Comparison of ENCODE assay signal across 8 mouse cellular contexts in genomic region chr2:34753811-34754550, GRCm38 (mm10). TPM values are rescaled to one million over a fixed set of nuclear protein-coding genes. Genes with fewer than 3 reads are reported as not detected.
A peak's percentile ranks its signal among the peaks of the same experiment; 100 is the strongest.
DNase-seq lines count a peak whose midpoint lies in the region; ATAC-seq and TF ChIP-seq lines count a peak whose summit lies in the region.

No protein-coding gene starts in this region.

- peak; percentile 96 for ATAC-seq in heart, embryonic 16.5 days (replicated peaks; ENCODE audit: extremely low read depth, insufficient read depth, low FRiP score)
- ATAC-seq in liver, embryonic 16.5 days (ENCODE audit: low read depth) = peak; percentile 94
- peak; percentile 94 for ATAC-seq in neural tube, embryonic 12.5 days (ENCODE audit: low FRiP score, low read depth)
- ATAC-seq in stomach, postnatal 0 days (ENCODE audit: low FRiP score, low TSS enrichment) = peak; percentile 96

- peak overlapping the region; percentile 98 for H3K27ac ChIP-seq in forebrain, embryonic 10.5 days
- peak overlapping the region; percentile 95 for H3K27ac ChIP-seq in heart, embryonic 16.5 days (ENCODE audit: low read length)
- H3K27ac ChIP-seq in liver, embryonic 16.5 days (ENCODE audit: low read length) = peak overlapping the region; percentile 97
- peak overlapping the region; percentile 89 for H3K27ac ChIP-seq in neural tube, embryonic 12.5 days
- H3K27ac ChIP-seq in stomach, postnatal 0 days (replicated peaks) = peak overlapping the region; percentile 95

- H3K9me3 ChIP-seq in forebrain, embryonic 10.5 days = no peaks in the 10 kb centered on the region
- H3K9me3 ChIP-seq in heart, embryonic 16.5 days (replicated peaks; ENCODE audit: control insufficient read depth, low read length) = no peaks in the 10 kb centered on the region
- H3K9me3 ChIP-seq in liver, embryonic 16.5 days (replicated peaks; ENCODE audit: control insufficient read depth, low read length) = no peaks in the 10 kb centered on the region
- no peaks in the 10 kb centered on the region for H3K9me3 ChIP-seq in neural tube, embryonic 12.5 days
- H3K9me3 ChIP-seq in stomach, postnatal 0 days (ENCODE audit: control insufficient read depth, low read length) = no peaks in the 10 kb centered on the region

- WGBS in forebrain, embryonic 10.5 days = under 1% methylated on average over 83 of the region's 106 CpGs
- WGBS in heart, embryonic 16.5 days = under 1% methylated on average over 103 of the region's 106 CpGs
- under 1% methylated on average over 97 of the region's 106 CpGs for WGBS in liver, embryonic 16.5 days (ENCODE audit: insufficient replicate concordance)
- under 1% methylated on average over 102 of the region's 106 CpGs for WGBS in neural tube, embryonic 12.5 days
- 0% methylated on average over 75 of the region's 106 CpGs for WGBS in stomach, postnatal 0 days

- peak; percentile 70 for DNase-seq in CD8-positive naive resting alpha-beta T cell, adult 2 months (ENCODE audit: low read depth in 2 of 2, low spot score in 2 of 2)
- DNase-seq in c-Kit-positive CD71-negative TER-119-negative erythroid progenitor cells, embryonic 14.5 days (ENCODE audit: low read depth) = peak; percentile 78
- DNase-seq in forebrain, embryonic 10.5 days (ENCODE audit: extremely low spot score, low spot score) = peak; percentile 87
- peak; percentile 90 to 95 for DNase-seq in kidney, postnatal 36 days
- peak; percentile 93 for DNase-seq in stomach, postnatal 0 days (ENCODE audit: low spot score)

- H3K4me2 ChIP-seq in heart, embryonic 16.5 days (ENCODE audit: low read depth, low read length) = peak overlapping the region; percentile 82
- peak overlapping the region; percentile 73 for H3K4me2 ChIP-seq in liver, embryonic 16.5 days (ENCODE audit: low read depth, low read length)
- H3K4me2 ChIP-seq in neural tube, embryonic 12.5 days (replicated peaks) = peak overlapping the region; percentile 65
- peak overlapping the region; percentile 69 for H3K4me2 ChIP-seq in stomach, postnatal 0 days (replicated peaks; ENCODE audit: low read depth)

- peak overlapping the region; percentile 96 for H3K4me3 ChIP-seq in forebrain, embryonic 10.5 days
- peak overlapping the region; percentile 94 for H3K4me3 ChIP-seq in heart, embryonic 16.5 days (ENCODE audit: low read length)
- peak overlapping the region; percentile 96 for H3K4me3 ChIP-seq in liver, embryonic 16.5 days (ENCODE audit: low read depth, low read length)
- H3K4me3 ChIP-seq in neural tube, embryonic 12.5 days = peak overlapping the region; percentile 78
- peak overlapping the region; percentile 85 for H3K4me3 ChIP-seq in stomach, postnatal 0 days (ENCODE audit: low read depth, low read length)

- TF ChIP-seq EP300 in stomach, postnatal 0 days (optimal IDR thresholded peaks at IDR 0.05) = no peak

- peak; percentile 30; the same call in 1 of the 2 replicates for TF ChIP-seq CTCF in stomach, postnatal 0 days (IDR thresholded peaks at IDR 0.05; ENCODE audit: low read depth)

- H3K27me3 ChIP-seq in forebrain, embryonic 10.5 days (ENCODE audit: poor library complexity, severe bottlenecking) = no peaks in the 10 kb centered on the region
- no peaks in the 10 kb centered on the region for H3K27me3 ChIP-seq in heart, embryonic 16.5 days (ENCODE audit: control insufficient read depth, insufficient read depth, low read length)
- H3K27me3 ChIP-seq in liver, embryonic 16.5 days (ENCODE audit: control insufficient read depth, insufficient read depth, low read depth, low read length) = no peaks in the 10 kb centered on the region
- H3K27me3 ChIP-seq in neural tube, embryonic 12.5 days (replicated peaks) = no peaks in the 10 kb centered on the region
- H3K27me3 ChIP-seq in stomach, postnatal 0 days (ENCODE audit: control insufficient read depth, insufficient read depth, low read length) = no peaks in the 10 kb centered on the region

- H3K4me1 ChIP-seq in forebrain, embryonic 10.5 days = peaks cover 24% of the 10 kb centered on the region
- H3K4me1 ChIP-seq in heart, embryonic 16.5 days (ENCODE audit: control insufficient read depth, insufficient read depth, low read length) = peaks cover 11% of the 10 kb centered on the region
- peaks cover 28% of the 10 kb centered on the region for H3K4me1 ChIP-seq in liver, embryonic 16.5 days (ENCODE audit: control insufficient read depth, low read depth, low read length)
- H3K4me1 ChIP-seq in neural tube, embryonic 12.5 days = peaks cover 15% of the 10 kb centered on the region
- no peaks in the 10 kb centered on the region for H3K4me1 ChIP-seq in stomach, postnatal 0 days (replicated peaks; ENCODE audit: control insufficient read depth, insufficient read depth)

- peak overlapping the region; percentile 97 for H3K9ac ChIP-seq in heart, embryonic 16.5 days (ENCODE audit: low read length)
- peak overlapping the region; percentile 99 for H3K9ac ChIP-seq in liver, embryonic 16.5 days (ENCODE audit: low read depth, low read length)
- peak overlapping the region; percentile 97 for H3K9ac ChIP-seq in neural tube, embryonic 12.5 days
- H3K9ac ChIP-seq in stomach, postnatal 0 days (ENCODE audit: low read length) = peak overlapping the region; percentile 97

- H3K36me3 ChIP-seq in forebrain, embryonic 10.5 days (replicated peaks) = peaks cover 3% of the 10 kb centered on the region; the same call in 1 of the 2 replicates
- H3K36me3 ChIP-seq in heart, embryonic 16.5 days (ENCODE audit: control insufficient read depth, insufficient read depth) = no peaks in the 10 kb centered on the region
- H3K36me3 ChIP-seq in liver, embryonic 16.5 days (ENCODE audit: control insufficient read depth, insufficient read depth) = no peaks in the 10 kb centered on the region
- no peaks in the 10 kb centered on the region for H3K36me3 ChIP-seq in neural tube, embryonic 12.5 days
- H3K36me3 ChIP-seq in stomach, postnatal 0 days (ENCODE audit: control insufficient read depth, insufficient read depth, low read length) = no peaks in the 10 kb centered on the region

RNA-seq across cellular contexts. Expression of gene Gapvd1, which starts 1.1 kb away (rescaled TPM):
- polyA plus RNA-seq in forebrain, embryonic 10.5 days (2016; fragmentation: Nextera tagmentation; extraction: Ambion mirVana) = 89.4 and 94.9 TPM in 2 replicates
- 61.2 and 62.7 TPM in 2 replicates for polyA plus RNA-seq in heart, embryonic 16.5 days (2015; fragmentation: Nextera tagmentation; extraction: Ambion mirVana)
- polyA plus RNA-seq in liver, embryonic 16.5 days (2015; fragmentation: Nextera tagmentation; extraction: Ambion mirVana) = 91.2 and 94.6 TPM in 2 replicates
- 121 and 125 TPM in 2 replicates for polyA plus RNA-seq in neural tube, embryonic 12.5 days (2016; fragmentation: Nextera tagmentation; extraction: Ambion mirVana)
- polyA plus RNA-seq in stomach, postnatal 0 days (2015; fragmentation: Nextera tagmentation; extraction: Ambion mirVana) = 40.9 and 41.3 TPM in 2 replicates

RNA-seq across cellular contexts. Expression of gene Hspa5, which starts 17.8 kb away (rescaled TPM):
- 821 and 974 TPM in 2 replicates for polyA plus RNA-seq in forebrain, embryonic 10.5 days (2016; fragmentation: Nextera tagmentation; extraction: Ambion mirVana)
- polyA plus RNA-seq in heart, embryonic 16.5 days (2015; fragmentation: Nextera tagmentation; extraction: Ambion mirVana) = 630 and 742 TPM in 2 replicates
- polyA plus RNA-seq in liver, embryonic 16.5 days (2015; fragmentation: Nextera tagmentation; extraction: Ambion mirVana) = 538 and 557 TPM in 2 replicates
- 638 and 654 TPM in 2 replicates for polyA plus RNA-seq in neural tube, embryonic 12.5 days (2016; fragmentation: Nextera tagmentation; extraction: Ambion mirVana)
- 767 and 830 TPM in 2 replicates for polyA plus RNA-seq in stomach, postnatal 0 days (2015; fragmentation: Nextera tagmentation; extraction: Ambion mirVana)

RNA-seq across cellular contexts. Expression of gene Rabepk, which starts 45.7 kb away (rescaled TPM):
- polyA plus RNA-seq in forebrain, embryonic 10.5 days (2016; fragmentation: Nextera tagmentation; extraction: Ambion mirVana) = 40.2 and 47.0 TPM in 2 replicates
- polyA plus RNA-seq in heart, embryonic 16.5 days (2015; fragmentation: Nextera tagmentation; extraction: Ambion mirVana) = 26.3 and 26.9 TPM in 2 replicates
- 17.3 and 22.5 TPM in 2 replicates for polyA plus RNA-seq in liver, embryonic 16.5 days (2015; fragmentation: Nextera tagmentation; extraction: Ambion mirVana)
- polyA plus RNA-seq in neural tube, embryonic 12.5 days (2016; fragmentation: Nextera tagmentation; extraction: Ambion mirVana) = 20.4 and 25.0 TPM in 2 replicates
- polyA plus RNA-seq in stomach, postnatal 0 days (2015; fragmentation: Nextera tagmentation; extraction: Ambion mirVana) = 23.5 and 24.6 TPM in 2 replicates

Comparison
In these comparisons a context has a peak if more than half of its experiments do, and no peak if none do; other contexts are left out.
1. Peak in every context shown above with its lines: DNase-seq, ATAC-seq, H3K4me3 ChIP-seq and H3K27ac ChIP-seq.